19 mouse cellular contexts compared by ENCODE assay signal in the genomic region with DNA sequence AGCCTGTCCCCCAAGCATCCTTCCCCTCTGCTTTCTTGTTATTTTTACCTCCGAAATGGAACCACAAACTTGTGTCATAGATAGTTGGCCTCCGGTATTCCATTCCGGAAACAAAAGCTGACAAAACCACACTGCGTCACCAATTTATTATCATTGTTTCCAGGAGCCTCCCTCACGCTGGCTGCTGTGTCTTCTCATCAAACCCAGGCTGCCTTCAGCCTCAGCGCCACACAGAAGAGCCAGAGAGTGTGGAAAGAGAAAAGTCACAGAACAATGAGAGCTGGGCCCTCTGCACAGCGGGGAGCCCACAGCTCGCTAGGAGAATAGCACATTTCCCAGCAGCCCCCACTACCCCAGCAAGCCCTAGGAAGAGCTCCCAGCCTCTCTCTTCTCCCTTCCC. TPM values are rescaled to one million over a fixed set of nuclear protein-coding genes. Genes with fewer than 3 reads are reported as not detected.
DNase-seq lines count a peak whose midpoint lies in the region; ATAC-seq lines count a peak whose summit lies in the region.
"Had no signal": no experiment of that assay in that cellular context is flagged by ENCODE, and none has a peak within 500 bp of the region (broad histone marks: within the 10 kb centered on the region; RNA-seq: fewer than 3 reads in every experiment).

No protein-coding gene starts in this region.

- ATAC-seq in heart, embryonic 13.5 days (ENCODE audit: extremely low read depth, insufficient number of reproducible peaks, low FRiP score, low TSS enrichment): no peak
- ATAC-seq in hindbrain, embryonic 11.5 days (ENCODE audit: low FRiP score): 0 out of 2 replicates have a peak, but pooled peaks have one; percentile 7
- no peak for ATAC-seq in neural tube, embryonic 13.5 days (ENCODE audit: low read depth)
- ATAC-seq in kidney, embryonic 14.5 days (ENCODE audit: low FRiP score, low TSS enrichment): no peak
- ATAC-seq: lung, postnatal 0 days; Patski had no signal

- H3K4me2 ChIP-seq in heart, embryonic 13.5 days: 0 out of 2 replicates have a peak overlapping the region, but pooled peaks have one; percentile 7
- H3K4me2 ChIP-seq in hindbrain, embryonic 11.5 days (replicated peaks; ENCODE audit: low read depth, low read length): no peak overlapping the region
- no peak overlapping the region for H3K4me2 ChIP-seq in neural tube, embryonic 13.5 days
- H3K4me2 ChIP-seq in kidney, embryonic 14.5 days (replicated peaks; ENCODE audit: low read depth, low read length): no peak overlapping the region
- H3K4me2 ChIP-seq: embryonic facial prominence, embryonic 15.5 days; hindbrain, embryonic 15.5 days had no signal

- H3K4me3 ChIP-seq in heart, embryonic 13.5 days: no peak overlapping the region
- H3K4me3 ChIP-seq in hindbrain, embryonic 11.5 days (ENCODE audit: low read depth, low read length): no peak overlapping the region
- no peak overlapping the region for H3K4me3 ChIP-seq in neural tube, embryonic 13.5 days
- H3K4me3 ChIP-seq in kidney, embryonic 14.5 days (ENCODE audit: low read length): no peak overlapping the region
- H3K4me3 ChIP-seq: embryonic facial prominence, embryonic 15.5 days; hindbrain, embryonic 15.5 days had no signal

- H3K9ac ChIP-seq in heart, embryonic 13.5 days: no peak overlapping the region
- no peak overlapping the region for H3K9ac ChIP-seq in hindbrain, embryonic 11.5 days (ENCODE audit: low read depth, low read length)
- H3K9ac ChIP-seq in neural tube, embryonic 13.5 days: no peak overlapping the region
- no peak overlapping the region for H3K9ac ChIP-seq in kidney, embryonic 14.5 days (ENCODE audit: low read depth, low read length)
- H3K9ac ChIP-seq: embryonic facial prominence, embryonic 15.5 days; hindbrain, embryonic 15.5 days had no signal

- WGBS in heart, embryonic 13.5 days: 51% methylated on average over 8 of the region's 8 CpGs
- 33% methylated on average over 8 of the region's 8 CpGs for WGBS in hindbrain, embryonic 11.5 days
- WGBS in neural tube, embryonic 13.5 days: 24% methylated on average over 8 of the region's 8 CpGs
- WGBS in kidney, embryonic 14.5 days: 55% methylated on average over 8 of the region's 8 CpGs

- DNase-seq in heart, adult 9 months (ENCODE audit: low spot score in 2 of 2): no peak
- peak; percentile 69 for DNase-seq in R1 (ENCODE audit: low read depth, low spot score)
- no peak for DNase-seq in hindbrain, embryonic 11.5 days (ENCODE audit: low spot score)
- no peak for DNase-seq in kidney, adult 8-10 months
- DNase-seq in kidney, postnatal 10 days: no peak
- DNase-seq: adrenal gland, postnatal 14 days; B cell, adult 2 months; cerebellum, adult 18-20 months; kidney, postnatal 14 days; right cerebral cortex, adult 18-20 months; thymus, postnatal 25 days had no signal

- H3K4me1 ChIP-seq in heart, embryonic 13.5 days: no peaks in the 10 kb centered on the region
- peaks cover 6% of the 10 kb centered on the region for H3K4me1 ChIP-seq in hindbrain, embryonic 11.5 days (replicated peaks; ENCODE audit: control insufficient read depth, insufficient read depth, low read length)
- H3K4me1 ChIP-seq in neural tube, embryonic 13.5 days (replicated peaks): peaks cover 26% of the 10 kb centered on the region
- H3K4me1 ChIP-seq in kidney, embryonic 14.5 days (ENCODE audit: control insufficient read depth, insufficient read depth, low read length): no peaks in the 10 kb centered on the region
- H3K4me1 ChIP-seq: embryonic facial prominence, embryonic 15.5 days had no signal

- H3K27me3 ChIP-seq in heart, embryonic 13.5 days (replicated peaks): 0 out of 2 replicates have a peak, but pooled peaks cover 5% of the 10 kb centered on the region
- no peaks in the 10 kb centered on the region for H3K27me3 ChIP-seq in hindbrain, embryonic 11.5 days (ENCODE audit: control insufficient read depth, insufficient read depth, low read length)
- H3K27me3 ChIP-seq in neural tube, embryonic 13.5 days: no peaks in the 10 kb centered on the region
- H3K27me3 ChIP-seq in kidney, embryonic 14.5 days (ENCODE audit: control insufficient read depth, insufficient read depth, low read length): no peaks in the 10 kb centered on the region
- H3K27me3 ChIP-seq: embryonic facial prominence, embryonic 15.5 days; hindbrain, embryonic 15.5 days; Patski had no signal

- no peaks in the 10 kb centered on the region for H3K9me3 ChIP-seq in heart, embryonic 13.5 days
- no peaks in the 10 kb centered on the region for H3K9me3 ChIP-seq in hindbrain, embryonic 11.5 days (ENCODE audit: control insufficient read depth, low read length)
- no peaks in the 10 kb centered on the region for H3K9me3 ChIP-seq in neural tube, embryonic 13.5 days
- no peaks in the 10 kb centered on the region for H3K9me3 ChIP-seq in kidney, embryonic 14.5 days (ENCODE audit: control insufficient read depth, low read length)
- H3K9me3 ChIP-seq: embryonic facial prominence, embryonic 15.5 days; hindbrain, embryonic 15.5 days had no signal

- no peak overlapping the region for H3K27ac ChIP-seq in heart, embryonic 13.5 days (replicated peaks)
- peak overlapping the region; percentile 40; the same call in 1 of the 2 replicates for H3K27ac ChIP-seq in hindbrain, embryonic 11.5 days (ENCODE audit: low read depth, low read length)
- H3K27ac ChIP-seq in neural tube, embryonic 13.5 days (replicated peaks): peak overlapping the region; percentile 59
- no peak overlapping the region for H3K27ac ChIP-seq in kidney, embryonic 14.5 days (ENCODE audit: low read depth, low read length)
- H3K27ac ChIP-seq: embryonic facial prominence, embryonic 15.5 days; hindbrain, embryonic 15.5 days had no signal

- no peaks in the 10 kb centered on the region for H3K36me3 ChIP-seq in heart, embryonic 13.5 days
- no peaks in the 10 kb centered on the region for H3K36me3 ChIP-seq in hindbrain, embryonic 11.5 days (ENCODE audit: control insufficient read depth, insufficient read depth, low read length)
- H3K36me3 ChIP-seq in neural tube, embryonic 13.5 days: peaks cover 34% of the 10 kb centered on the region
- H3K36me3 ChIP-seq in kidney, embryonic 14.5 days (ENCODE audit: control insufficient read depth, insufficient read depth, low read length): no peaks in the 10 kb centered on the region
- H3K36me3 ChIP-seq: embryonic facial prominence, embryonic 15.5 days; hindbrain, embryonic 15.5 days had no signal

RNA-seq across cellular contexts. Expression of a gene that starts 46.1 kb away (rescaled TPM):
- 0.28 and 0.29 TPM in 2 replicates for polyA plus RNA-seq in heart, embryonic 13.5 days (2015; fragmentation: Nextera tagmentation; extraction: Ambion mirVana)
- 44.6 and 46.3 TPM in 2 replicates for polyA plus RNA-seq in hindbrain, embryonic 11.5 days (2014; fragmentation: Nextera tagmentation; extraction: Ambion mirVana)
- polyA plus RNA-seq in neural tube, embryonic 13.5 days (2015; fragmentation: Nextera tagmentation; extraction: Ambion mirVana): 39.9 and 40.9 TPM in 2 replicates
- polyA plus RNA-seq in kidney, embryonic 14.5 days (2014; fragmentation: Nextera tagmentation; extraction: Ambion mirVana): 0.16 TPM in 1 of 2 replicates, not detected in the other
- polyA plus RNA-seq: liver, adult 2 months; Patski had no signal

Comparison
In these comparisons a context has a peak if more than half of its experiments do, and no peak if none do; other contexts are left out.
1. H3K27ac ChIP-seq: peak in hindbrain, embryonic 11.5 days (single experiment) and neural tube, embryonic 13.5 days (single experiment); none in heart, embryonic 13.5 days (single experiment) and kidney, embryonic 14.5 days (single experiment).
2. RNA of a gene that starts 46.1 kb away (polyA plus RNA-seq): 44.6 to 46.3 TPM in hindbrain, embryonic 11.5 days and 39.9 to 40.9 TPM in neural tube, embryonic 13.5 days; 0.28 to 0.29 TPM in heart, embryonic 13.5 days and 0.16 TPM in kidney, embryonic 14.5 days; every median in the first group is over 10 times any median in the second.